Mouse (Mus musculus): ENCODE data around the gene Prkag1. TPM values are rescaled to one million over a fixed set of nuclear protein-coding genes. Genes with fewer than 3 reads are reported as not detected.

Prkag1 gene
- total RNA-seq, 2 experiments from 2014 or later: 49.0 to 52.5 TPM

- DNase-seq: no peak
Measured at GRCm38 (mm10) chr15:98768259-98768658, 63.1 kb downstream of the Prkag1 start.

DNA sequence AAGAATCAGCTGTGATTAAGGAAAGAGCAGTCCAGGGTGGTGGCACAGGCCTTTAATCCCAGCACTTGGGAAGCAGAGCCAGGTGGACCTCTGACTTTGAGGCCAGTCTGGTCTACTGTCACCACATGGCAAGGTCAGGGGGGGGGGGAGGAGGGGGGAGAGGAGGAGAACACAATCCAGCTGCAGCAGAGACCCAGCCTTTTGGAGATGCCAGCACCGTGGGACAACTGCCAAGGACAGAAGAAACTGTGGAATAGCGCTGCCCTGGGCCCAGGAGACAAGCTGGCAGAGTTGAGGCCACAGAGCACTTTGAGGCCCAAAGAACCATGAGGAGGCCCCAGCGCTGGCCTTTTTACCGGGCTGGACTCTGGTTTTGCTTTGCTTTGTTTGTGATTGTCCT lies 65.4 kb downstream of the Prkag1 start:
- DNase-seq: no peak

Other genes starting within 250 kb of the Prkag1 start
- gene Adcy6, start 221.4 kb downstream of the Prkag1 start, total RNA-seq (2021): 10 to 100 TPM; 43.7 to 48.8 TPM
- 100 to 1,000 TPM; 198 to 206 TPM for gene Cacnb3, start 200.7 kb downstream of the Prkag1 start, total RNA-seq (2021)
- 10 to 100 TPM; 87.5 to 92.0 TPM for gene Ddx23, start 168.6 kb downstream of the Prkag1 start, total RNA-seq (2021)
- gene Rnd1, start 154.1 kb downstream of the Prkag1 start, total RNA-seq (2021): 1 to 10 TPM; 7.2 to 7.6 TPM
- 10 to 100 TPM in 1 of 2 experiments, 1 to 10 TPM in 1; 8.0 to 10.1 TPM for gene Ccdc65, start 123.3 kb downstream of the Prkag1 start, total RNA-seq (2021)
- 1 to 10 TPM in 1 of 2 experiments, under 1 TPM in 1; 0.88 to 1.0 TPM for gene Fkbp11, start 103.3 kb downstream of the Prkag1 start, total RNA-seq (2021)
- 100 to 1,000 TPM; 792 to 841 TPM for gene Arf3, start 68.3 kb downstream of the Prkag1 start, total RNA-seq (2021)
- under 1 TPM; 0.42 to 0.61 TPM for gene Wnt10b, start 53.4 kb downstream of the Prkag1 start, total RNA-seq (2021)
- not detected for gene Wnt1, start 41.7 kb downstream of the Prkag1 start, total RNA-seq (2021)
- 1,000 to 10,000 TPM; 1,665 to 1,670 TPM for gene Ddn, start 22.0 kb downstream of the Prkag1 start, total RNA-seq (2021)
- 100 to 1,000 TPM in 1 of 2 experiments, 10 to 100 TPM in 1; 81.4 to 101 TPM for gene Kmt2d, start 39.7 kb upstream of the Prkag1 start, total RNA-seq (2021)
- 1 to 10 TPM; 6.8 to 7.0 TPM for gene Rhebl1, start 63.0 kb upstream of the Prkag1 start, total RNA-seq (2021)
- gene Dhh, start 67.0 kb upstream of the Prkag1 start, total RNA-seq (2021): under 1 TPM; 0.12 to 0.15 TPM
- gene Lmbr1l, start 86.7 kb upstream of the Prkag1 start, total RNA-seq (2021): 10 to 100 TPM; 16.4 to 22.6 TPM
- gene Tuba1b, start 103.0 kb upstream of the Prkag1 start, total RNA-seq (2021): 100 to 1,000 TPM; 469 to 520 TPM
- not detected for gene Gm49450, start 122.0 kb upstream of the Prkag1 start, total RNA-seq (2021)
- gene Tuba1a, start 122.2 kb upstream of the Prkag1 start, total RNA-seq (2021): 100 to 1,000 TPM; 868 to 949 TPM
- gene Tuba1c, start 198.4 kb upstream of the Prkag1 start, total RNA-seq (2021): 10 to 100 TPM; 56.8 to 66.3 TPM
- 1 to 10 TPM in 1 of 2 experiments, under 1 TPM in 1; 0.82 to 2.2 TPM for gene Prph, start 223.7 kb upstream of the Prkag1 start, total RNA-seq (2021)
- gene Troap, start 243.1 kb upstream of the Prkag1 start, total RNA-seq (2021): under 1 TPM; 0.38 to 0.40 TPM

Data from layer of hippocampus, postnatal 36 days (tissue).